Mouse (Mus musculus) small intestine, adult 2 months (tissue): ENCODE data around the gene Pold4.

Experiments
- CTCF ChIP-seq: fragments of 200-500 bp; IDR thresholded peaks from 2 replicates; pipeline ENCODE4 v1.5.1; 2012; ENCODE audit warnings: low read depth, mild to moderate bottlenecking, control low read depth, inconsistent platforms, low read length, moderate library complexity, mixed read lengths; ENCODE audit not compliant: insufficient replicate concordance, insufficient read length; ENCODE audit errors: extremely low read depth
- POLR2A ChIP-seq: fragments of 200-500 bp; IDR thresholded peaks from 2 replicates; pipeline ENCODE4 v1.6.1; 2012; ENCODE audit warnings: low read depth, mild to moderate bottlenecking, control low read depth, inconsistent platforms, low read length, moderate library complexity

GRCm38 (mm10) chr19:4254230-4254629 lies 22.5 kb downstream of the Pold4 start:
- TF ChIP-seq CTCF = no peak
- no peak for TF ChIP-seq POLR2A
